Mouse (Mus musculus) neural tube, embryonic 14.5 days (tissue): ENCODE results near the gene Sfxn3. TPM values are rescaled to one million over a fixed set of nuclear protein-coding genes. Genes with fewer than 3 reads are reported as not detected.

Experiments
- ATAC-seq: fragments of 200-750 bp; cut with Nextera tagmentation; 2 replicates; pipeline ENCODE4 v1.8.0; 2017; ENCODE audit warnings: low read depth, mild to moderate bottlenecking, moderate TSS enrichment, moderate library complexity
- H3K27ac ChIP-seq: fragments of 300-500 bp; sonication (generic); 2 replicates; pipeline ENCODE4 v1.5.1; 2014; ENCODE audit warnings: low read depth, mild to moderate bottlenecking, control low read depth, low read length, moderate library complexity, mixed read lengths
- H3K27me3 ChIP-seq: fragments of 300-500 bp; sonication (generic); 2 replicates; pipeline ENCODE4 v1.6.1; 2014; ENCODE audit warnings: low read length; ENCODE audit not compliant: control insufficient read depth, insufficient read depth
- H3K36me3 ChIP-seq: fragments of 300-500 bp; sonication (generic); 2 replicates; pipeline ENCODE4 v1.6.1; 2014; ENCODE audit warnings: low read length, mixed read lengths; ENCODE audit not compliant: control insufficient read depth, insufficient read depth
- H3K4me1 ChIP-seq: fragments of 300-500 bp; sonication (generic); 2 replicates; pipeline ENCODE4 v1.6.1; 2014; ENCODE audit warnings: low read length; ENCODE audit not compliant: control insufficient read depth, insufficient read depth
- H3K4me2 ChIP-seq: fragments of 300-500 bp; sonication (generic); 2 replicates; pipeline ENCODE4 v1.6.1; 2014; ENCODE audit warnings: mild to moderate bottlenecking, low read depth, low read length, control low read depth
- H3K4me3 ChIP-seq: fragments of 300-500 bp; sonication (generic); 2 replicates; pipeline ENCODE4 v1.5.1; 2014; ENCODE audit warnings: low read depth, low read length, control low read depth, mixed read lengths
- H3K9ac ChIP-seq: fragments of 300-500 bp; sonication (generic); replicated peaks from 2 replicates; pipeline ENCODE4 v1.6.1; 2014; ENCODE audit warnings: low read depth, mild to moderate bottlenecking, control low read depth, low read length, mixed read lengths
- H3K9me3 ChIP-seq: fragments of 300-500 bp; sonication (generic); 2 replicates; pipeline ENCODE4 v1.6.1; 2016; ENCODE audit warnings: low read length; ENCODE audit not compliant: control insufficient read depth
- WGBS: fragments of 180-500 bp; shearing (Covaris S2); extraction: QIAGEN DNeasy Blood & Tissue Kit; methylation state at CpG from one replicate; pipeline ENCODE4 v1.1.7; 2014; 5-methylcytosine and 5-hydroxymethylcytosine counted together
- polyA plus RNA-seq: library from polyadenylated mRNA; unstranded; fragments of >200 nt; fragmentation: Nextera tagmentation; extraction: Ambion mirVana; gene quantifications from 2 replicates; pipeline ENCODE4 v1.2.1, GENCODE M21; 2014

The Sfxn3 gene
- polyA plus RNA-seq, 1 experiment from 2014 or later, result 79.6 TPM

DNA sequence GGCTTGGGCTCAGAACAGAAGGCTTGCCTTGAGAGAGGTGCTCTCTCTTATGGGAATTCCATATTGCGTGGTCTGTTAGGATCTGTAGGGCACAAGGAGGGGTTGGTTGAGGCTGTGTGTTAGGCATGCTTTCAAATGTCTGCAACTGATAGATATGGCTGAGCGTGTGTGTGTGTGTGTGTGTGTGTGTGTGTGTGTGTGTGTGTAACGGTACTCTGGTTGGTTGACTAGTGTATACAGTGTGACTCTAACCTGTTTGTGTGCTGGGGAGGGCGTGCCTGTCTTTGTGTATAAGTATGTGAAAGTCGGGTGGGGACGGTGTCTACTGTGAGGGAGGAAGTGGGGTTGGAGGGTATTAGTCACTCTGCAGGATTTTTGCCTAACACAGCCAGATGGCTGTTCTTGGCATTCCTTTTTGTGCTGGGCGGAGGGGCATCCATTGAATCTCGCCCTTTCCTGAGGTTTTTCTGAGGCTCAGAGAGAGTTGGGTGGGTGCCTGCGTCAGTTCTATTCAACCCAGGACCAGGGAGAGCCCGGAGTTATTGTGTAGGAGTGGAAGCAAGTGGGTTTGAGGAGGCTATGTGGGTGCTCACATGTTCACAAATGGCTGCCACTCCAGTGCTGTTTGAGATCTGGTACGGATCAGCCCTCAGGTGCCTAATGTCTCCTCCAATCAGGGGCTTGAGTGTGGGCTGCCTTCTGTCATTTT lies 786 bp downstream of the Sfxn3 start:
- peak; percentile 66 for ATAC-seq
- Histone ChIP-seq H3K4me2 (peak overlapping the region; percentile 60), H3K27me3 (no peaks in the 10 kb centered on the region), H3K4me1 (peaks cover 20% of the 10 kb centered on the region), H3K36me3 (peaks cover 15% of the 10 kb centered on the region), H3K9me3 (no peaks in the 10 kb centered on the region), H3K27ac (peak overlapping the region; percentile 64), H3K9ac (peak overlapping the region; percentile 25), H3K4me3 (peak overlapping the region; percentile 30)
- WGBS, result 38% methylated on average over 11 of the region's 11 CpGs

DNA sequence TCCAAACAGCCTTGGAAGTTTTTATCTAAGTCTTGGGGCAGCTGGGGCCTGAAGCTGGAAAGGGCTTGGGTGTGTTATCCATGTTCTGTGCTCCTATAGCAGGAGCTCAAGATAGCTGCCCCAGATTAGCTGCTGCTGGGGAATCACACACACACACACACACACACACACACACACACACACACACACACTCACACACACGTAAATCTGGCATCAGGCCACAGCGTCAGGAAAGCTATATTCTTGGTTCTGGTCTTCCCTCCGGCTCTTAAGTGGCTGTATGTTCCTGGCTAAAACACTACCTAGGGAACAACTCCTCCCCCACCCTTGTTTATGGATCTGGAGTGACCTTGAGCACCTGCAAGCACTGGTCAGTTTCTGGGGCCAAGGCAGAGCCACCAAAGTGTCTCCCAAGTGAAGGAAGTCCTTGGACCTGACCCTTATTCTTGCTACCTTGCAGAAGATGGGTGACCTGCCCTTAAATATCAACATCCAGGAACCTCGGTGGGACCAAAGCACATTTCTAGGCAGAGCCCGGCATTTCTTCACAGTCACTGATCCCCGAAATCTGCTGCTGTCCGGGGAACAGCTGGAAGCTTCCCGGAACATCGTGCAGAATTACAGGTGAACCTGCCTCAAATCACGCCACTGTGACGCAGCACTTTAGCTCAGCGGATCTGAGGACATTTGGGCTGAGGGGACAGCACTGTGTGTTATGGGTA lies 1.5 kb downstream of the Sfxn3 start:
- H3K4me1 ChIP-seq, result peaks cover 20% of the 10 kb centered on the region
- H3K9me3 ChIP-seq, result no peaks in the 10 kb centered on the region
- H3K9ac ChIP-seq, result peak overlapping the region; percentile 41; the same call in 1 of the 2 replicates
- H3K27ac ChIP-seq, result peak overlapping the region; percentile 64
- H3K4me2 ChIP-seq, result peak overlapping the region; percentile 60
- no peaks in the 10 kb centered on the region for H3K27me3 ChIP-seq
- no peak for ATAC-seq
- H3K36me3 ChIP-seq, result peaks cover 20% of the 10 kb centered on the region
- 78% methylated on average over 12 of the region's 12 CpGs for WGBS
- H3K4me3 ChIP-seq, result peak overlapping the region; percentile 30

DNA sequence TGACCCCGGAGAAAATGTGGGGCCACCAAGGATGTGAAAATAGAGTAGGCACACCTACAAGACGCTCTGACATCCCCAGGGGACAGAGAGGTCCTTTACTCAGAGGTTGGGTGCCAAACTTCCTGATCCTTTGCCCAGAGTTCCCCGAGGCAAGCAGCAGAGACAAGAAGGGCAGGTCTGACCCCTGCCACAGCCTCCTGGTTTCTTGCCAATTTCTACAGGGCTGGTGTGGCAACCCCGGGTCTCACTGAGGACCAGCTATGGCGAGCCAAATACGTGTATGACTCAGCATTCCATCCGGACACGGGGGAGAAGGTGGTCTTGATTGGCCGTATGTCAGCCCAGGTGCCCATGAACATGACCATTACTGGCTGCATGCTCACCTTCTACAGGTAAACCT lies 2.2 kb downstream of the Sfxn3 start:
- peak overlapping the region; percentile 60; the same call in 1 of the 2 replicates for H3K4me2 ChIP-seq
- no peak overlapping the region for H3K9ac ChIP-seq
- ATAC-seq, result no peak
- H3K36me3 ChIP-seq, result peaks cover 23% of the 10 kb centered on the region
- H3K4me1 ChIP-seq, result peaks cover 20% of the 10 kb centered on the region
- H3K4me3 ChIP-seq, result no peak overlapping the region
- H3K27ac ChIP-seq, result no peak overlapping the region
- H3K27me3 ChIP-seq, result no peaks in the 10 kb centered on the region
- WGBS, result 79% methylated on average over 9 of the region's 9 CpGs
- no peaks in the 10 kb centered on the region for H3K9me3 ChIP-seq

- no peaks in the 10 kb centered on the region for H3K9me3 ChIP-seq
- H3K36me3 ChIP-seq, result peaks cover 29% of the 10 kb centered on the region
- peaks cover 23% of the 10 kb centered on the region; the same call in 1 of the 2 replicates for H3K4me1 ChIP-seq
- no peak for ATAC-seq
- H3K9ac ChIP-seq, result no peak overlapping the region
- H3K27me3 ChIP-seq, result no peaks in the 10 kb centered on the region
- H3K27ac ChIP-seq, result no peak overlapping the region
- WGBS, result 91% methylated on average over 8 of the region's 8 CpGs
- H3K4me2 ChIP-seq, result no peak overlapping the region
- H3K4me3 ChIP-seq, result no peak overlapping the region
Measured at GRCm38 (mm10) chr19:45053451-45053850, 6.1 kb downstream of the Sfxn3 start.

GRCm38 (mm10) chr19:45054892-45055690 lies 7.8 kb downstream of the Sfxn3 start:
- Histone ChIP-seq H3K9ac (0 out of 2 replicates have a peak overlapping the region, but pooled peaks have one; percentile 13), H3K4me2 (no peak overlapping the region), H3K27me3 (no peaks in the 10 kb centered on the region), H3K36me3 (peaks cover 29% of the 10 kb centered on the region), H3K4me1 (peaks cover 19% of the 10 kb centered on the region; the same call in 1 of the 2 replicates), H3K27ac (no peak overlapping the region), H3K9me3 (no peaks in the 10 kb centered on the region), H3K4me3 (no peak overlapping the region)
- WGBS, result 88% methylated on average over 6 of the region's 6 CpGs
- no peak for ATAC-seq

- Histone ChIP-seq H3K27ac (0 out of 2 replicates have a peak overlapping the region, but pooled peaks have one; percentile 2), H3K4me3 (no peak overlapping the region), H3K4me2 (no peak overlapping the region), H3K36me3 (peaks cover 26% of the 10 kb centered on the region), H3K4me1 (peaks cover 19% of the 10 kb centered on the region; the same call in 1 of the 2 replicates), H3K27me3 (no peaks in the 10 kb centered on the region), H3K9me3 (no peaks in the 10 kb centered on the region), H3K9ac (no peak overlapping the region)
- 57% methylated on average over 4 of the region's 4 CpGs for WGBS
- no peak for ATAC-seq
Measured at GRCm38 (mm10) chr19:45056364-45056763, 9.1 kb downstream of the Sfxn3 start.

DNA sequence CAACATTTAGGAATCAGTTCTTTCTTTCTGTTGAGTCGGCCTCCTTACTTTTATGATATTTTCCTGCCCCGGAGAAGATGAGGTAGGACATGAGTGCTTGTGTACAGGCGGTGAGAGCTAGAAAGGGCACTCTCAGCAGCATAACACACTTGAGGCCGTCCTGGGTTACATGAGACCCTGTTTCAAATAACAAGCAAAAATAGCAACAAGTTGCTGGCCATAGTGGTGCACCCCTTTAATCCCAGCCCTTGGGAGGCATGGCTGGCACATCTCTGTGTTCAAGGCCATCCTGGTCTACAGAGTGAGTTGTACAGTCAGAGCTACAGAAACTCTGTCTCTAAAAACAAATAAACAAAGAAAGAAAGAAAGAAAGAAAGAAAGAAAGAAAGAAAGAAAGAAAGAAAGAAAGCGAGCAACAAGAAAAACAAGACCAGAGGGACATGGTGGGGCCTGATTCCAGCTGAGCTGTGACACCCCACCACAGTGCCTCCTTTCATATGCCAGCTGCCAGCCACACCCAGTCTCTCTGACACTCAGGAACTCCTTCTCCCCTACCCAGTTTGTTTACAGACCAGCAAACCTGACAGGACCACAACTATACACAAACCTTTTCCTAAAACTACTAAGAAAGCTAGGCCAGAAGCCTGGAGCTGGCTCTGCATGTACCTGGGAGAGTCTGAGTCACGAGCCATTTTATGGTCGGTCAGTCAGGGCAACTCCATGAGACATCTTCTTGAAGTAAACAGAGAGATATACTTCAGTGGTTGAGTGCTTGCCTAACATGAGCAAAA lies 9.8 kb downstream of the Sfxn3 start:
- Histone ChIP-seq H3K27me3 (no peaks in the 10 kb centered on the region), H3K9me3 (no peaks in the 10 kb centered on the region), H3K36me3 (peaks cover 23% of the 10 kb centered on the region), H3K4me1 (peaks cover 19% of the 10 kb centered on the region; the same call in 1 of the 2 replicates), H3K4me3 (no peak overlapping the region; the same call in 1 of the 2 replicates), H3K4me2 (peak overlapping the region; percentile 57), H3K27ac (peak overlapping the region; percentile 97), H3K9ac (no peak overlapping the region; the same call in 1 of the 2 replicates)
- 88% methylated on average over 7 of the region's 7 CpGs for WGBS
- no peak for ATAC-seq

DNA sequence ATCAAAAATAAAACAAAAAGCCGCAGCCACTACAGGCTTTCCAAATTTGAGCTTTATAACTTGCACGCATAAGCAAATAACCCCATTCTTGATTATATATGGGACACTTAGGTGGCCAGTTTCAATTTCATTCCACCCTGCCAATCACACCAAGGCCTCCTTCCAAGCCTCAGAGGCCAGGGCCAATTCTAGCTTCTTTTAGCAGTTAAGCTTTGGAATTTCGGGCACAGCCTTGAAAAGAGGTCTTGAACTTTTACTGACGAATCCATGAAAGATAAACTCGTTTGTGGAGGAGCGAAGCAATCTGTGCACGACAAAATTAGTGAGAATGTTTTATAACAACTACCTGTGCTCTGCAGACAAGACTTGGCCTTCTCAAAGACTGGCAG lies 10.4 kb downstream of the Sfxn3 start:
- peak overlapping the region; percentile 97 for H3K27ac ChIP-seq
- peak overlapping the region; percentile 57 for H3K4me2 ChIP-seq
- H3K4me1 ChIP-seq, result peaks cover 19% of the 10 kb centered on the region; the same call in 1 of the 2 replicates
- 53% methylated on average over 7 of the region's 7 CpGs for WGBS
- no peak for ATAC-seq
- peak overlapping the region; percentile 39 for H3K4me3 ChIP-seq
- peaks cover 17% of the 10 kb centered on the region for H3K36me3 ChIP-seq
- no peaks in the 10 kb centered on the region for H3K9me3 ChIP-seq
- no peaks in the 10 kb centered on the region for H3K27me3 ChIP-seq
- peak overlapping the region; percentile 63 for H3K9ac ChIP-seq
